Mouse (Mus musculus) kidney, postnatal 0 days (tissue): ENCODE data around the gene Gm17018. TPM values are rescaled to one million over a fixed set of nuclear protein-coding genes. Genes with fewer than 3 reads are reported as not detected.

Experiments used
- ATAC-seq: fragments of 200-750 bp; cut with Nextera tagmentation; replicated peaks from 2 replicates; pipeline ENCODE4 v1.8.0; 2017; ENCODE audit warnings: low read depth, moderate number of reproducible peaks, moderate TSS enrichment, moderate library complexity; ENCODE audit not compliant: low FRiP score
- DNase-seq: peaks from one replicate; pipeline ENCODE4 v3.0.0-alpha.2; 2016; ENCODE audit warnings: low spot score
- H3K27ac ChIP-seq: fragments of 300-500 bp; sonication (generic); 2 replicates; pipeline ENCODE4 v1.5.1; 2014; ENCODE audit warnings: mild to moderate bottlenecking
- H3K27me3 ChIP-seq: fragments of 300-500 bp; sonication (generic); 2 replicates; pipeline ENCODE4 v1.6.1; 2014; ENCODE audit warnings: low read length, mixed read lengths; ENCODE audit not compliant: insufficient read depth
- H3K36me3 ChIP-seq: fragments of 300-500 bp; sonication (generic); 2 replicates; pipeline ENCODE4 v1.6.1; 2014; ENCODE audit warnings: low read length, mixed read lengths; ENCODE audit not compliant: insufficient read depth
- H3K4me1 ChIP-seq: fragments of 300-500 bp; sonication (generic); replicated peaks from 2 replicates; pipeline ENCODE4 v1.6.1; 2014; ENCODE audit warnings: antibody characterized with exemption, low read length, mixed read lengths; ENCODE audit not compliant: insufficient read depth
- H3K4me2 ChIP-seq: fragments of 300-500 bp; sonication (generic); 2 replicates; pipeline ENCODE4 v1.6.1; 2014; ENCODE audit warnings: mild to moderate bottlenecking, low read length, moderate library complexity, mixed read lengths
- H3K4me3 ChIP-seq: fragments of 300-500 bp; sonication (generic); replicated peaks from 2 replicates; pipeline ENCODE4 v1.5.1; 2014; ENCODE audit warnings: low read depth, low read length
- H3K9ac ChIP-seq: fragments of 300-500 bp; sonication (generic); 2 replicates; pipeline ENCODE4 v1.6.1; 2014; ENCODE audit warnings: low read depth, low read length
- H3K9me3 ChIP-seq: fragments of 300-500 bp; sonication (generic); replicated peaks from 2 replicates; pipeline ENCODE4 v1.6.1; 2016; ENCODE audit warnings: low read length, inconsistent platforms, mixed read lengths
- CTCF ChIP-seq: IDR thresholded peaks from 2 replicates; pipeline ENCODE4 v1.5.1; 2016; ENCODE audit warnings: antibody characterized with exemption, low read depth, mild to moderate bottlenecking, moderate library complexity
- WGBS: fragments of 180-500 bp; shearing (Covaris S2); extraction: QIAGEN DNeasy Blood & Tissue Kit; methylation state at CpG from one replicate; pipeline ENCODE4 v1.1.7; 2014; 5-methylcytosine and 5-hydroxymethylcytosine counted together
- polyA plus RNA-seq: library from polyadenylated mRNA; unstranded; fragments of >200 nt; fragmentation: Nextera tagmentation; extraction: Ambion mirVana; gene quantifications from 2 replicates; pipeline ENCODE4 v1.2.1, GENCODE M21; 2015

Gm17018 gene
- polyA plus RNA-seq, 1 experiment from 2014 or later, result 49.2 TPM

DNA sequence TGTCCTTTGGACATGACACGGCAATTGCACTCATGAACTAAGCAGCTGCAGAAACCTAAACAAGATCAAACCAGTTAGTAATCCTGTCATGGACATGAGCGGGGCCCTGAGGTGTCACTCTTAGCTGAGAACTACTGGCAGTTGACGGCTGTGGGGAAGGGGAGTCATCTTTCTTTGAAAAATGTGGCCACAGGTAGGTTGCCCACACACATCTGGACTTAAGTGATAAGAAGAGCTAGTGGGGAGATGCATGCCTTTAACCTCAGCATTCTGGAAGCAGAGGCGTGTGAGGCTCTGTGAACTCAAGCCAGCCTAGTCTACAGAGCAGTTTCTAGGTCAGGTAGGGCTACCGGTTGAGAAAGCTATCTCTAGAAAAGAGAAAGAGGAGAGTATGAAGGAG lies 42.2 kb downstream of the Gm17018 start:
- ATAC-seq, result no peak
- no peak for DNase-seq
- no peak overlapping the region for H3K27ac ChIP-seq
- H3K36me3 ChIP-seq, result peaks cover 6% of the 10 kb centered on the region; the same call in 1 of the 2 replicates
- no peak overlapping the region for H3K4me2 ChIP-seq
- WGBS, result 84% methylated on average over 5 of the region's 5 CpGs
- no peak overlapping the region for H3K9ac ChIP-seq
- no peak for TF ChIP-seq CTCF
- H3K4me3 ChIP-seq, result no peak overlapping the region
- no peaks in the 10 kb centered on the region for H3K27me3 ChIP-seq
- no peaks in the 10 kb centered on the region for H3K9me3 ChIP-seq
- H3K4me1 ChIP-seq, result no peaks in the 10 kb centered on the region

DNA sequence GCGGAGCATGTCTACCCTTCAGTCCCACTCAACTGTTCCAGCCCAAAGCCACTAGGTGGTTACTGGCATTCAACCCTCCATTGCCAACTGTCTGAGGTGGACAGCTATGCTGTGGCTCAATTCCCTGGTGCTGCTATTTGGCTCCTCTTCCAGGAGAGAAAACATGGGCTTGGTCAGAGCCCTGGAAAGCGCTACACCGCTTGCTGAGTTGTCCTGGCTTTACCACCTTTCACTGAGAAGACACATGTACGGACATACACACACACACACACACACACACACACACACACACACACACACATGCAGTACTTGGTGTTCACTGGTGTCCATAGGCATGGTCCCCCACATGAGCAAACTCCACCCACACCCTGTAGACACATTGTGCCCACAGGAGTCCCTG lies 46.3 kb downstream of the Gm17018 start:
- no peak for ATAC-seq
- no peak for TF ChIP-seq CTCF
- no peaks in the 10 kb centered on the region for H3K4me1 ChIP-seq
- no peaks in the 10 kb centered on the region for H3K36me3 ChIP-seq
- H3K27me3 ChIP-seq, result no peaks in the 10 kb centered on the region
- no peak overlapping the region for H3K4me2 ChIP-seq
- no peak overlapping the region for H3K27ac ChIP-seq
- no peaks in the 10 kb centered on the region for H3K9me3 ChIP-seq
- no peak overlapping the region for H3K4me3 ChIP-seq
- DNase-seq, result no peak
- WGBS, result 96% methylated on average over 4 of the region's 4 CpGs
- H3K9ac ChIP-seq, result no peak overlapping the region

DNA sequence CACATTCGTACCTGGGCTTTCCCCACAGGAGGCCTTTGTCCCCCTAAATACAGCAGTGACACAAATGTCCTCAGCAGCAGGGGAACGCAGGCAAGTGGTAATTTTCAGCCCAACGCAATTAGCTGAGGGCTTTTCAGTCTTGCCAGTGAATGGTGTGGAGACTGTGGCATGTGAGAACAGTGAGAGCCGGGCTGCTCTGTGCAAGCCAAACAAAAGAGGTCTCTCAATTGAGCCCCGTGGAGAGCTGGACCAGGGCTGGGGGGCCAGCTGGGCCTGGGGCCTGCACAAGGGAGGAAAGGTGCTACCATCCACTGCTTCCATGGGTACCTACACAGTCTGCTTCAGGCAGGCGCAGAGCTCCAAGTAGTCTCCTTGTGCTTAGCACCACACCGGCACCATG lies 47.1 kb downstream of the Gm17018 start:
- TF ChIP-seq CTCF, result no peak
- no peak for DNase-seq
- ATAC-seq, result no peak
- no peaks in the 10 kb centered on the region for H3K4me1 ChIP-seq
- WGBS, result 62% methylated on average over 7 of the region's 7 CpGs
- no peaks in the 10 kb centered on the region for H3K27me3 ChIP-seq
- no peak overlapping the region for H3K4me2 ChIP-seq
- H3K27ac ChIP-seq, result no peak overlapping the region
- H3K9ac ChIP-seq, result no peak overlapping the region
- no peaks in the 10 kb centered on the region for H3K36me3 ChIP-seq
- no peaks in the 10 kb centered on the region for H3K9me3 ChIP-seq
- H3K4me3 ChIP-seq, result no peak overlapping the region

DNA sequence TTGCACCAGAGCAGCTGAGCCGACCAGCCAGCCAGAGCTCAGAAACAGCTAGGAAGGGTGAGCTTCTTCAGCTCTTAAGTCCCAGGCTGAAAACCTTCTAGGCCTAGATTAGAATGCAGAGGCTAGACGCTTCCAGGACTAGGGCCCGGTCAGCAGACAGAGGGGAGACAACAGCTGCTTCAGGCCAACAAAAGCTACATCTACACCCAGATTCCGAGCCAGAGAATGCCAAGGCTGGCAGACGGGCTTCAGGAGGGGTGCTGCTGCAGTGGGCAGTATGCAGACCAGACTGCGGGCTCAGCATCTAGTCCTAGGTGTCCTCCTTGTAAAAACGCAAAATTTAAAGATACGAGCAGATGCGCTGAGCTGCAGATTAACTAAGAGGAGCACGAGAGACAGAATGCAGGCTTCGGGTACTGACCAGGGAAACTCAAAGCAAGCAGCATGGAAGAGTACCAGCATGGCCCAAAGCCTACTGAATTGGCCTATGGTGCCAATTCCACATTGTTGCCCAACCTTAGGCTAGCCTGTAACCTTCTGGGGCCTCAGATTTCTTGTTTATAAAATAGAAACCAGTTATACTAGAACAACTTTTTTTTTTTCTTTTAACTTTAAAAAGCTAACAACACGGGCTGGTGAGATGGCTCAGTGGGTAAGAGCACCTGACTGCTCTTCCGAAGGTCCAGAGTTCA lies 48.4 kb downstream of the Gm17018 start:
- Histone ChIP-seq H3K9ac (no peak overlapping the region), H3K4me1 (no peaks in the 10 kb centered on the region), H3K4me3 (no peak overlapping the region), H3K27ac (no peak overlapping the region), H3K9me3 (no peaks in the 10 kb centered on the region), H3K27me3 (no peaks in the 10 kb centered on the region), H3K36me3 (no peaks in the 10 kb centered on the region), H3K4me2 (no peak overlapping the region)
- 94% methylated on average over 13 of the region's 13 CpGs for WGBS
- DNase-seq (no peak), ATAC-seq (no peak)
- no peak for TF ChIP-seq CTCF

DNA sequence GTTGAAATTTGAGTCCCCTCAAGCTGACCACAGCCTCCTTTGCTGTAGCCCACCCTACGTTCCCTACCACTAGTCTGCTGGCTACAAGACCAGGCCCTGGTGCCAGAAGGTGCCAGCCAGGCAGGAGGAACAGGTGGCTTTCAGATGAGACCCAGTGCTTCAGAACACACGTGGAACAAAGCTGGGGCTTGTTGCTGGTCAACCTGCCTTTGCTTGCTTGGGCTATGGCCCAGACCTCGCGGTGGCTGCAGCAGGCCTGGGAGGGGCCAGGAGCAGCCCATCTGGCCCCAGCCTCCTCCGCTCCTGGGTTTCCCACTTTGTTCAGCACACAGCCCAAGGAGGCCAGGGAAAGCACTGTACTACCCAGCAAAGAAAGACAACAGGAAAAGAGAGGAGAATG lies 50.4 kb downstream of the Gm17018 start:
- DNase-seq (no peak), ATAC-seq (no peak)
- Histone ChIP-seq H3K36me3 (no peaks in the 10 kb centered on the region), H3K9ac (no peak overlapping the region), H3K4me1 (0 out of 2 replicates have a peak, but pooled peaks cover 4% of the 10 kb centered on the region), H3K27ac (no peak overlapping the region), H3K4me2 (no peak overlapping the region), H3K9me3 (no peaks in the 10 kb centered on the region), H3K4me3 (no peak overlapping the region), H3K27me3 (no peaks in the 10 kb centered on the region)
- 70% methylated on average over 5 of the region's 5 CpGs for WGBS
- TF ChIP-seq CTCF, result no peak

DNA sequence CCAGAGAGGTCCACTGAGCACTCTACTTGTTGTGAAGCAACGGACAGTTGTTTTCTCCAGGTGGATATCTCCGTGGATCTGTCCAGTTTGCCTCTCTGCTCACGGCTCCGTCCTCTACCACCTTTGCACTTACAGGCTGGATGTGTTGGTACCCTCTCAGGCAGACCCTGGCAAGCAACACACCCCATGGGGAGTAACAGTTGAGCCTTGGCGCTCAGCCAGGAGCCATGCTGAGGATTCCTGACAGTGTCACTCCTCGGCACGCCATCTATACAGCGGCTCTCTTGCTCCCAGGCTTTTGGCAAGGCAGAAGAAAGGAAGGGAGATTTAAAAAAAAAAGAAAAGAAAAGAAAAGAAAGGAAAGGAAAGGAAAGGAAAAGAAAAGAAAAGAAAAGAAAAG lies 54.0 kb downstream of the Gm17018 start:
- no peak for ATAC-seq
- WGBS, result 87% methylated on average over 8 of the region's 8 CpGs
- no peaks in the 10 kb centered on the region for H3K27me3 ChIP-seq

DNA sequence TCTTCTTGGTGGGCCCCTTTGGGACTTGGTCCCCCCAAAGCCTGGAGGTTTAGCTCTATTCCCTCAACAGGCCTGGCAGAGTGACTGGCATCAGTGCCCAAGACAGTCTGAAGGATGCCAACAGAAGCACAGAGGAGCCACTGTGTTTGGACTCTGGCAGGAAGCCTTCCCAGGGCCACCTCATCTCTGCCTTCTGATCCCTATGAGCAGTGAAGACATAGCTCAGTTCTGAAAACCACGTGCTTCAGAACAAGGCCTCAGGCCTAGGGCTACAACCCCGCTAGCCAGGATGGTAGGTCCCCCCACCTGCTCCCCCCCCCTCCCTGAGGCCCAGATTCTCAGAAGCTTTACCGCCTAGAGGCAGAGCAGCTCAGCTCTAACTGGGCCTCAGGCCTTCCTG lies 54.5 kb downstream of the Gm17018 start:
- no peak for ATAC-seq
- 56% methylated on average over 3 of the region's 3 CpGs for WGBS

More for the DNA sequence above, 54.0 kb downstream of the Gm17018 start:
- H3K36me3 ChIP-seq, result no peaks in the 10 kb centered on the region
- H3K9me3 ChIP-seq, result no peaks in the 10 kb centered on the region
- no peak overlapping the region for H3K27ac ChIP-seq
- H3K4me2 ChIP-seq, result no peak overlapping the region
- H3K4me3 ChIP-seq, result no peak overlapping the region
- no peak for DNase-seq
- no peak for TF ChIP-seq CTCF
- H3K4me1 ChIP-seq, result 0 out of 2 replicates have a peak, but pooled peaks cover 4% of the 10 kb centered on the region
- H3K9ac ChIP-seq, result no peak overlapping the region

More for the DNA sequence above, 54.5 kb downstream of the Gm17018 start:
- Histone ChIP-seq H3K27ac (no peak overlapping the region), H3K4me1 (0 out of 2 replicates have a peak, but pooled peaks cover 4% of the 10 kb centered on the region), H3K27me3 (no peaks in the 10 kb centered on the region), H3K9me3 (no peaks in the 10 kb centered on the region), H3K36me3 (no peaks in the 10 kb centered on the region), H3K9ac (no peak overlapping the region), H3K4me3 (no peak overlapping the region), H3K4me2 (no peak overlapping the region)
- TF ChIP-seq CTCF, result no peak
- no peak for DNase-seq
